Mouse (Mus musculus): ENCODE data around the gene Bcat1. TPM values are rescaled to one million over a fixed set of nuclear protein-coding genes. Genes with fewer than 3 reads are reported as not detected.

Bcat1 gene
- polyA plus RNA-seq, 1 experiment from 2014 or later = 54.7 TPM

GRCm38 (mm10) chr6:145120086-145120485 is 44.1 kb upstream of the Bcat1 start:
- DNase-seq (ENCODE audit: low spot score) (no peak), ATAC-seq (ENCODE audit: insufficient number of reproducible peaks, low FRiP score, low TSS enrichment, low read depth) (no peak)
- Histone ChIP-seq H3K4me3 (ENCODE audit: low read depth, low read length) (no peak overlapping the region), H3K36me3 (ENCODE audit: control insufficient read depth, insufficient read depth, low read length) (no peaks in the 10 kb centered on the region), H3K27me3 (ENCODE audit: control insufficient read depth, insufficient read depth, low read length) (no peaks in the 10 kb centered on the region), H3K4me1 (ENCODE audit: control insufficient read depth, insufficient read depth, low read length) (peaks cover 20% of the 10 kb centered on the region), H3K9me3 (ENCODE audit: control insufficient read depth, low read length) (no peaks in the 10 kb centered on the region), H3K27ac (replicated peaks; ENCODE audit: low read depth, low read length) (no peak overlapping the region), H3K4me2 (ENCODE audit: low read depth, severe bottlenecking) (no peak overlapping the region), H3K9ac (ENCODE audit: low read length) (no peak overlapping the region)
- 68% methylated on average over 2 of the region's 2 CpGs for WGBS

GRCm38 (mm10) chr6:145116098-145116672 is 40.2 kb upstream of the Bcat1 start:
- 8% methylated on average over 4 of the region's 4 CpGs for WGBS
- peak overlapping the region; percentile 2 for H3K9ac ChIP-seq (ENCODE audit: low read length)
- H3K4me3 ChIP-seq (ENCODE audit: low read depth, low read length) = no peak overlapping the region
- no peaks in the 10 kb centered on the region for H3K27me3 ChIP-seq (ENCODE audit: control insufficient read depth, insufficient read depth, low read length)
- DNase-seq (ENCODE audit: low spot score) (peak; percentile 59), ATAC-seq (ENCODE audit: insufficient number of reproducible peaks, low FRiP score, low TSS enrichment, low read depth) (peak; percentile 72; the same call in 1 of the 2 replicates)
- H3K4me2 ChIP-seq (ENCODE audit: low read depth, severe bottlenecking) = no peak overlapping the region
- H3K9me3 ChIP-seq (ENCODE audit: control insufficient read depth, low read length) = no peaks in the 10 kb centered on the region
- peak overlapping the region; percentile 57 for H3K27ac ChIP-seq (replicated peaks; ENCODE audit: low read depth, low read length)
- H3K36me3 ChIP-seq (ENCODE audit: control insufficient read depth, insufficient read depth, low read length) = no peaks in the 10 kb centered on the region
- H3K4me1 ChIP-seq (ENCODE audit: control insufficient read depth, insufficient read depth, low read length) = peaks cover 13% of the 10 kb centered on the region

- H3K4me3 ChIP-seq (ENCODE audit: low read depth, low read length) = no peak within 1 kb of the TSS
- H3K9me3 ChIP-seq (ENCODE audit: control insufficient read depth, low read length) = no peaks in the 10 kb centered on the region
- no peak for ATAC-seq (ENCODE audit: insufficient number of reproducible peaks, low FRiP score, low TSS enrichment, low read depth)
- H3K4me1 ChIP-seq (ENCODE audit: control insufficient read depth, insufficient read depth, low read length) = peaks cover 7% of the 10 kb centered on the region
- WGBS = 79% methylated on average over 6 of the region's 6 CpGs
- no peaks in the 10 kb centered on the region for H3K36me3 ChIP-seq (ENCODE audit: control insufficient read depth, insufficient read depth, low read length)
- DNase-seq (ENCODE audit: low spot score) = no peak
- peak within 1 kb of the TSS; percentile 2 for H3K9ac ChIP-seq (ENCODE audit: low read length)
- no peaks in the 10 kb centered on the region for H3K27me3 ChIP-seq (ENCODE audit: control insufficient read depth, insufficient read depth, low read length)
- peak within 1 kb of the TSS; percentile 57 for H3K27ac ChIP-seq (replicated peaks; ENCODE audit: low read depth, low read length)
- no peak within 1 kb of the TSS for H3K4me2 ChIP-seq (ENCODE audit: low read depth, severe bottlenecking)
These were observed 39.6 kb upstream of the Bcat1 start, which contains the start of gene Lrmp for GRCm38 (mm10) chr6:145115476-145116097. Gene Lrmp (plus strand): TSS chr6:145115653.

GRCm38 (mm10) chr6:145114561-145114960 is 38.6 kb upstream of the Bcat1 start:
- ATAC-seq (ENCODE audit: insufficient number of reproducible peaks, low FRiP score, low TSS enrichment, low read depth) = no peak
- no peak overlapping the region for H3K4me3 ChIP-seq (ENCODE audit: low read depth, low read length)
- WGBS = 80% methylated on average over 2 of the region's 2 CpGs

GRCm38 (mm10) chr6:145112865-145113264 is 36.9 kb upstream of the Bcat1 start:
- no peak overlapping the region for H3K4me2 ChIP-seq (ENCODE audit: low read depth, severe bottlenecking)
- DNase-seq (ENCODE audit: low spot score) = no peak
- peaks cover 5% of the 10 kb centered on the region; the same call in 1 of the 2 replicates for H3K4me1 ChIP-seq (ENCODE audit: control insufficient read depth, insufficient read depth, low read length)
- 66% methylated on average over 6 of the region's 6 CpGs for WGBS
- H3K4me3 ChIP-seq (ENCODE audit: low read depth, low read length) = no peak overlapping the region
- no peaks in the 10 kb centered on the region for H3K27me3 ChIP-seq (ENCODE audit: control insufficient read depth, insufficient read depth, low read length)
- H3K27ac ChIP-seq (replicated peaks; ENCODE audit: low read depth, low read length) = no peak overlapping the region
- H3K9ac ChIP-seq (ENCODE audit: low read length) = no peak overlapping the region
- no peak for ATAC-seq (ENCODE audit: insufficient number of reproducible peaks, low FRiP score, low TSS enrichment, low read depth)
- no peaks in the 10 kb centered on the region for H3K9me3 ChIP-seq (ENCODE audit: control insufficient read depth, low read length)
- H3K36me3 ChIP-seq (ENCODE audit: control insufficient read depth, insufficient read depth, low read length) = no peaks in the 10 kb centered on the region

More at GRCm38 (mm10) chr6:145114561-145114960, 38.6 kb upstream of the Bcat1 start:
- Histone ChIP-seq H3K4me1 (ENCODE audit: control insufficient read depth, insufficient read depth, low read length) (peaks cover 5% of the 10 kb centered on the region; the same call in 1 of the 2 replicates), H3K9me3 (ENCODE audit: control insufficient read depth, low read length) (no peaks in the 10 kb centered on the region), H3K36me3 (ENCODE audit: control insufficient read depth, insufficient read depth, low read length) (no peaks in the 10 kb centered on the region), H3K27me3 (ENCODE audit: control insufficient read depth, insufficient read depth, low read length) (no peaks in the 10 kb centered on the region), H3K27ac (replicated peaks; ENCODE audit: low read depth, low read length) (no peak overlapping the region), H3K9ac (ENCODE audit: low read length) (no peak overlapping the region), H3K4me2 (ENCODE audit: low read depth, severe bottlenecking) (no peak overlapping the region)
- DNase-seq (ENCODE audit: low spot score) = no peak

- 93% methylated on average over 4 of the region's 4 CpGs for WGBS
- no peak overlapping the region for H3K4me2 ChIP-seq (ENCODE audit: low read depth, severe bottlenecking)
These were observed 34.8 kb upstream of the Bcat1 start for GRCm38 (mm10) chr6:145110786-145111185.

GRCm38 (mm10) chr6:145106163-145106842 is 30.3 kb upstream of the Bcat1 start:
- DNase-seq (ENCODE audit: low spot score) = no peak
- no peak for ATAC-seq (ENCODE audit: insufficient number of reproducible peaks, low FRiP score, low TSS enrichment, low read depth)
- WGBS = 89% methylated on average over 5 of the region's 6 CpGs
- Histone ChIP-seq H3K27ac (replicated peaks; ENCODE audit: low read depth, low read length) (no peak overlapping the region), H3K9me3 (ENCODE audit: control insufficient read depth, low read length) (no peaks in the 10 kb centered on the region), H3K4me2 (ENCODE audit: low read depth, severe bottlenecking) (no peak overlapping the region), H3K27me3 (ENCODE audit: control insufficient read depth, insufficient read depth, low read length) (no peaks in the 10 kb centered on the region), H3K4me3 (ENCODE audit: low read depth, low read length) (no peak overlapping the region), H3K36me3 (ENCODE audit: control insufficient read depth, insufficient read depth, low read length) (no peaks in the 10 kb centered on the region), H3K4me1 (ENCODE audit: control insufficient read depth, insufficient read depth, low read length) (no peaks in the 10 kb centered on the region), H3K9ac (ENCODE audit: low read length) (no peak overlapping the region)

More at GRCm38 (mm10) chr6:145110786-145111185, 34.8 kb upstream of the Bcat1 start:
- Histone ChIP-seq H3K9ac (ENCODE audit: low read length) (no peak overlapping the region), H3K36me3 (ENCODE audit: control insufficient read depth, insufficient read depth, low read length) (no peaks in the 10 kb centered on the region), H3K27ac (replicated peaks; ENCODE audit: low read depth, low read length) (no peak overlapping the region), H3K4me3 (ENCODE audit: low read depth, low read length) (no peak overlapping the region), H3K27me3 (ENCODE audit: control insufficient read depth, insufficient read depth, low read length) (no peaks in the 10 kb centered on the region), H3K4me1 (ENCODE audit: control insufficient read depth, insufficient read depth, low read length) (no peaks in the 10 kb centered on the region), H3K9me3 (ENCODE audit: control insufficient read depth, low read length) (no peaks in the 10 kb centered on the region)
- no peak for ATAC-seq (ENCODE audit: insufficient number of reproducible peaks, low FRiP score, low TSS enrichment, low read depth)
- DNase-seq (ENCODE audit: low spot score) = no peak

- no peak overlapping the region for H3K27ac ChIP-seq (replicated peaks; ENCODE audit: low read depth, low read length)
- H3K9ac ChIP-seq (ENCODE audit: low read length) = no peak overlapping the region
- ATAC-seq (ENCODE audit: insufficient number of reproducible peaks, low FRiP score, low TSS enrichment, low read depth) = no peak
- H3K4me2 ChIP-seq (ENCODE audit: low read depth, severe bottlenecking) = no peak overlapping the region
- H3K4me3 ChIP-seq (ENCODE audit: low read depth, low read length) = no peak overlapping the region
- H3K27me3 ChIP-seq (ENCODE audit: control insufficient read depth, insufficient read depth, low read length) = no peaks in the 10 kb centered on the region
- H3K4me1 ChIP-seq (ENCODE audit: control insufficient read depth, insufficient read depth, low read length) = no peaks in the 10 kb centered on the region
- H3K36me3 ChIP-seq (ENCODE audit: control insufficient read depth, insufficient read depth, low read length) = no peaks in the 10 kb centered on the region
- DNase-seq (ENCODE audit: low spot score) = no peak
- 91% methylated on average over 10 of the region's 10 CpGs for WGBS
- H3K9me3 ChIP-seq (ENCODE audit: control insufficient read depth, low read length) = no peaks in the 10 kb centered on the region
These were observed 29.5 kb upstream of the Bcat1 start for GRCm38 (mm10) chr6:145105439-145105838.
